Mouse (Mus musculus) gastrocnemius, postnatal 4 days (tissue): ENCODE measurements around the gene Med7. TPM values are rescaled to one million over a fixed set of nuclear protein-coding genes. Genes with fewer than 3 reads are reported as not detected.

Experiments used
- DNase-seq, 2 experiments: peaks; one replicate each; pipeline ENCODE4 v3.0.0; 2021 to 2022; ENCODE audit warnings: low spot score in 2 of 2, mixed read lengths in 2 of 2
- total RNA-seq, 2 experiments: library from RNA; stranded (reverse); gene quantifications; 2 replicates each; pipeline ENCODE4 v1.2.3; 2021

Gene Med7
- total RNA-seq, 2 experiments from 2014 or later: 22.8 to 25.0 TPM

GRCm38 (mm10) chr11:46488231-46488630, 51.5 kb downstream of the Med7 start:
- DNase-seq: no peak

- DNase-seq: no peak
Observed at GRCm38 (mm10) chr11:46488650-46489049, 51.9 kb downstream of the Med7 start.

Other genes with a start within 250 kb of the Med7 start
- not detected for gene Fndc9, start 201.4 kb upstream of the Med7 start, total RNA-seq
- gene Cyfip2, start 124.1 kb upstream of the Med7 start, total RNA-seq: 1 to 10 TPM; 2.1 to 2.3 TPM
- under 1 TPM; 0.22 to 0.23 TPM for gene Itk, start 47.4 kb upstream of the Med7 start, total RNA-seq
- not detected for gene Fam71b, start 40.4 kb upstream of the Med7 start, total RNA-seq
- under 1 TPM; 0.10 to 0.27 TPM for gene Havcr2, start 18.0 kb downstream of the Med7 start, total RNA-seq
- gene Gm12169, start 87.3 kb downstream of the Med7 start, total RNA-seq: not detected
- gene BC053393, start 134.6 kb downstream of the Med7 start, total RNA-seq: not detected
- gene Dppa1, start 192.3 kb downstream of the Med7 start, total RNA-seq: not detected